Comparison of ENCODE assay signal across 33 mouse cellular contexts in the genomic region with DNA sequence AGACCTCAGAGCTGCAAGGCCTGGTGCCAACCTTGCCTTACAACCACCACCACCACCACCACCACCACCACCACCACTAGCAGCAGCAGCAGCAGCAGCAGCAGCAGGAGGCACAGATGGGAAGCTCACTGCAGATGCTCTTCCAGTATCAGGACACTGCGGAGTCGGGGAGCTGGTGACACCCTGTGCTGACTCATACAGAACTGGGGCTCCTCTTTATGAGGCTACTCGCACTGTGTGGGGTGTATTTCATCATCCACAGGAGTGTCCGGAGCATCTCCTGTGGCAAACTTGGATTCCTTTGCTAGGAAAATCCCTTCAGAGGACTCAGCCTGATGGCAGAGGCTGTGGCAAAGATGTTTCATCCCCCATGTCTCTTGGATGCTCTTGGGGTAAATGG. TPM values are rescaled to one million over a fixed set of nuclear protein-coding genes. Genes with fewer than 3 reads are reported as not detected.
DNase-seq lines count a peak whose midpoint lies in the region; ATAC-seq lines count a peak whose summit lies in the region.
"Had no signal": no experiment of that assay in that cellular context is flagged by ENCODE, and none has a peak within 500 bp of the region (broad histone marks: within the 10 kb centered on the region; RNA-seq: fewer than 3 reads in every experiment).

No protein-coding gene starts in this region.

- H3K4me2 ChIP-seq in midbrain, embryonic 15.5 days = no peak overlapping the region
- H3K4me2 ChIP-seq: heart, embryonic 13.5 days; kidney, embryonic 15.5 days; neural tube, embryonic 13.5 days had no signal

- WGBS in midbrain, embryonic 15.5 days = 93% methylated on average over 4 of the region's 4 CpGs

- DNase-seq in layer of hippocampus, adult 11-12 months (ENCODE audit: low spot score) = peak; percentile 16
- no peak for DNase-seq in layer of hippocampus, postnatal 25 days (ENCODE audit: extremely low spot score in 1 of 2, low spot score in 1 of 2)
- peak; percentile 66 for DNase-seq in right cerebral cortex, adult 18-20 months
- DNase-seq in right cerebral cortex, postnatal 14 days = no peak
- DNase-seq in MN1 (ENCODE audit: low spot score) = peak; percentile 45
- DNase-seq in telencephalon, adult 2 months (ENCODE audit: low read depth, low spot score) = peak; percentile 34
- DNase-seq: adrenal gland, postnatal 36 days; cerebellum, adult 11 months; cerebellum, postnatal 14 days; forebrain, postnatal 0 days; gastrocnemius, postnatal 14 days; heart, adult 11 months; heart, postnatal 14 days; kidney, postnatal 36 days; lung, postnatal 4 days; midbrain, embryonic 14.5 days; retina, postnatal 1 day; thymus, postnatal 25 days had no signal

- no peak overlapping the region for H3K27ac ChIP-seq in midbrain, embryonic 15.5 days
- H3K27ac ChIP-seq: heart, embryonic 13.5 days; hindbrain, postnatal 0 days; kidney, embryonic 15.5 days; neural tube, embryonic 13.5 days had no signal

- H3K4me3 ChIP-seq in midbrain, embryonic 15.5 days = no peak overlapping the region
- H3K4me3 ChIP-seq: heart, embryonic 13.5 days; kidney, embryonic 15.5 days; neural tube, embryonic 13.5 days had no signal

- H3K9ac ChIP-seq in midbrain, embryonic 15.5 days = no peak overlapping the region
- H3K9ac ChIP-seq: forebrain, postnatal 0 days; heart, embryonic 13.5 days; kidney, embryonic 15.5 days; neural tube, embryonic 13.5 days had no signal

- no peak for ATAC-seq in midbrain, embryonic 15.5 days (replicated peaks)
- ATAC-seq: forebrain, postnatal 0 days; hindbrain, postnatal 0 days; intestine, postnatal 0 days had no signal

- H3K27me3 ChIP-seq in midbrain, embryonic 15.5 days (replicated peaks) = no peaks in the 10 kb centered on the region
- H3K27me3 ChIP-seq: heart, embryonic 13.5 days; kidney, embryonic 15.5 days; neural tube, embryonic 13.5 days had no signal

- H3K4me1 ChIP-seq in midbrain, embryonic 15.5 days = no peaks in the 10 kb centered on the region
- H3K4me1 ChIP-seq: heart, embryonic 13.5 days; kidney, embryonic 15.5 days; neural tube, embryonic 13.5 days had no signal

- H3K9me3 ChIP-seq in midbrain, embryonic 15.5 days = no peaks in the 10 kb centered on the region
- H3K9me3 ChIP-seq: heart, embryonic 13.5 days; kidney, embryonic 15.5 days; neural tube, embryonic 13.5 days had no signal

- peaks cover 4% of the 10 kb centered on the region; the same call in 1 of the 2 replicates for H3K36me3 ChIP-seq in midbrain, embryonic 15.5 days (replicated peaks)

RNA-seq across cellular contexts. Expression of a gene that starts 15.6 kb away (rescaled TPM):
- 10 to 100 TPM; 13.7 to 15.7 TPM for total RNA-seq in layer of hippocampus, postnatal 25 days (2021)
- 27.8 and 31.7 TPM in 2 replicates for polyA plus RNA-seq in midbrain, embryonic 15.5 days (2015; fragmentation: Nextera tagmentation; extraction: Ambion mirVana)

RNA-seq across cellular contexts. Expression of a gene that starts 27.1 kb away (rescaled TPM):
- not detected for total RNA-seq in layer of hippocampus, postnatal 25 days (2021)
- 0.22 TPM in 1 of 2 replicates, not detected in the other for polyA plus RNA-seq in midbrain, embryonic 15.5 days (2015; fragmentation: Nextera tagmentation; extraction: Ambion mirVana)
- total RNA-seq: adrenal gland, postnatal 36 days; forebrain, postnatal 0 days; gastrocnemius, postnatal 14 days; heart, postnatal 14 days; hindbrain, postnatal 0 days; layer of hippocampus, postnatal 36 days; liver, adult 2 months; megakaryocyte-erythroid progenitor cell, adult 5-6 weeks had no signal
- polyA plus RNA-seq: embryonic facial prominence, embryonic 11.5 days; forebrain, embryonic 11.5 days; forebrain, postnatal 0 days; heart, embryonic 13.5 days; hindbrain, embryonic 11.5 days; hindbrain, postnatal 0 days; intestine, postnatal 0 days; kidney, embryonic 15.5 days; limb, embryonic 11.5 days; liver, embryonic 16.5 days; lung, embryonic 16.5 days; midbrain, embryonic 14.5 days; neural tube, embryonic 13.5 days had no signal

RNA-seq across cellular contexts. Expression of a gene that starts 30.4 kb away (rescaled TPM):
- total RNA-seq in layer of hippocampus, postnatal 25 days (2021) = 10 to 100 TPM; 19.5 to 20.0 TPM
- polyA plus RNA-seq in midbrain, embryonic 15.5 days (2015; fragmentation: Nextera tagmentation; extraction: Ambion mirVana) = 33.7 and 34.2 TPM in 2 replicates

RNA-seq across cellular contexts. Expression of a gene that starts 59.5 kb away (rescaled TPM):
- 1 to 10 TPM; 3.5 to 4.1 TPM for total RNA-seq in layer of hippocampus, postnatal 25 days (2021)
- 4.7 and 5.4 TPM in 2 replicates for polyA plus RNA-seq in midbrain, embryonic 15.5 days (2015; fragmentation: Nextera tagmentation; extraction: Ambion mirVana)

Comparison
In these comparisons a context has a peak if more than half of its experiments do, and no peak if none do; other contexts are left out.
1. DNase-seq: peak in layer of hippocampus, adult 11-12 months (single experiment), right cerebral cortex, adult 18-20 months (single experiment), MN1 (single experiment) and telencephalon, adult 2 months (single experiment); none in layer of hippocampus, postnatal 25 days (0 of 2) and right cerebral cortex, postnatal 14 days (single experiment).